Mouse (Mus musculus) lung, postnatal 0 days (tissue): Measurements from ENCODE around the gene Fbxl17.

Experiments
- CTCF ChIP-seq: IDR thresholded peaks from 2 replicates; pipeline ENCODE4 v1.5.1; 2016; ENCODE audit warnings: antibody characterized with exemption, mild to moderate bottlenecking
- EP300 ChIP-seq: IDR thresholded peaks from 2 replicates; pipeline ENCODE4 v1.6.1; 2016; ENCODE audit warnings: antibody characterized with exemption, mild to moderate bottlenecking, control low read depth

DNA sequence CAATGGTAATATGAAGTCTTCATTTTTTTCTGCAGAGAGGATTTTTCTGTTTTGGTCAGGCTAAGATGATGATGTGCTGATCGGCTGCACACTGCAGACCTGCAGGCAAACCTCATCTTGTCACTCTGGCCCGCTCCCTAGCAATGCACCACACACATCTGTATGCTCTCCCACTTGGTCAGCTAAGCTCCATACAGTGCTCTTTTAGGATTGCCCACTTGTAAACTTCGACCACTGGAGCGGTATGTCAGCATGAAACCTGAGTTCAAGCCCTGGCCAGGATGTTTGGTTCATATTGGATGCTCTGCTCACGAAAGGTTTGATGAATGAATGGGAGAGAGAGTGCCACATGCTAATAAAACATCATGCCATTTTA, 259.1 kb downstream of the Fbxl17 start:
- TF ChIP-seq EP300 (no peak), CTCF (no peak)
